Mouse (Mus musculus): ENCODE measurements around the gene Kif4.

DNA sequence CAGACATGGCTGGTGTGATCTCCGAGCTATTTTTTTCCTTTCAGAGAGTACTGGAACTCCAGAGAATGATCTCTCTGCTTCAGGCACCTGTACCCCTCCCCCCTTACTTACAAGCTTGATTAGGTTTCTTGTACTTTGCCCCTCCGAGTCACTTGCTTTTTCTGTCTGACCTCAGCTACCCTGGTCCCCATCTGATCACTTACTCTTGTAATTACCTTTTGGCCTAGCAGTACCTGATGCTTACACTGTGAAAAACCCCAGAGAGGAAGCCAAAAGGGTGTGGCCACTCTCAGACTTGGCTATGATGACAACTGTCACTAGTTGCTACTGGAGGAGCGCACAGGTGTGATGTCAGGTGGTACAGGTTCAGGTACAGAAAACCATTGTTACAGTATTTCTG lies 7.0 kb upstream of the Kif4 start:
- TF ChIP-seq POLR2A (IDR thresholded peaks at IDR 0.05; ENCODE audit: low read depth, low read length): no peak
- no peak for TF ChIP-seq CTCF (IDR thresholded peaks at IDR 0.05; ENCODE audit: extremely low read depth, insufficient read length, insufficient replicate concordance, low read depth, low read length)

All from small intestine, adult 2 months (tissue).